Mouse (Mus musculus) forebrain, embryonic 16.5 days (tissue): Measurements from ENCODE around the gene 2310061I04Rik. TPM values are rescaled to one million over a fixed set of nuclear protein-coding genes. Genes with fewer than 3 reads are reported as not detected.

ENCODE experiments used
- ATAC-seq: fragments of 200-750 bp; cut with Nextera tagmentation; 2 replicates; pipeline ENCODE4 v1.8.0; 2017; ENCODE audit warnings: mild to moderate bottlenecking, moderate library complexity
- H3K27ac ChIP-seq: fragments of 300-500 bp; sonication (generic); 2 replicates; pipeline ENCODE4 v1.5.1; 2014; ENCODE audit warnings: low read length, control low read depth
- H3K27me3 ChIP-seq: fragments of 300-500 bp; sonication (generic); replicated peaks from 2 replicates; pipeline ENCODE4 v1.6.1; 2014; ENCODE audit warnings: low read length; ENCODE audit not compliant: control insufficient read depth, insufficient read depth
- H3K36me3 ChIP-seq: fragments of 300-500 bp; sonication (generic); 2 replicates; pipeline ENCODE4 v1.6.1; 2014; ENCODE audit not compliant: control insufficient read depth, insufficient read depth
- H3K4me1 ChIP-seq: fragments of 300-500 bp; sonication (generic); replicated peaks from 2 replicates; pipeline ENCODE4 v1.6.1; 2014; ENCODE audit warnings: low read length; ENCODE audit not compliant: control insufficient read depth, insufficient read depth
- H3K4me2 ChIP-seq: fragments of 300-500 bp; sonication (generic); 2 replicates; pipeline ENCODE4 v1.6.1; 2014; ENCODE audit warnings: mild to moderate bottlenecking, low read length, control low read depth
- H3K4me3 ChIP-seq: fragments of 300-500 bp; sonication (generic); replicated peaks from 2 replicates; pipeline ENCODE4 v1.5.1; 2014; ENCODE audit warnings: mild to moderate bottlenecking, low read length, control low read depth
- H3K9ac ChIP-seq: fragments of 300-500 bp; sonication (generic); replicated peaks from 2 replicates; pipeline ENCODE4 v1.6.1; 2014; ENCODE audit warnings: low read depth, low read length, control low read depth
- H3K9me3 ChIP-seq: fragments of 300-500 bp; sonication (generic); 2 replicates; pipeline ENCODE4 v1.6.1; 2016; ENCODE audit warnings: low read length; ENCODE audit not compliant: control insufficient read depth
- WGBS: fragments of 180-500 bp; shearing (Covaris S2); extraction: QIAGEN DNeasy Blood & Tissue Kit; methylation state at CpG from one replicate; pipeline ENCODE4 v1.1.7; 2014; 5-methylcytosine and 5-hydroxymethylcytosine counted together
- polyA plus RNA-seq: library from polyadenylated mRNA; unstranded; fragments of >200 nt; fragmentation: Nextera tagmentation; extraction: Ambion mirVana; gene quantifications from 2 replicates; pipeline ENCODE4 v1.2.1, GENCODE M21; 2015

The 2310061I04Rik gene
- polyA plus RNA-seq, 1 experiment from 2014 or later = 49.5 TPM

GRCm38 (mm10) chr17:35874721-35875120, 22.5 kb downstream of the 2310061I04Rik start:
- Histone ChIP-seq H3K4me3 (no peak overlapping the region), H3K27me3 (no peaks in the 10 kb centered on the region), H3K27ac (no peak overlapping the region), H3K4me2 (no peak overlapping the region), H3K36me3 (peaks cover 12% of the 10 kb centered on the region), H3K9ac (no peak overlapping the region), H3K4me1 (peaks cover 32% of the 10 kb centered on the region), H3K9me3 (no peaks in the 10 kb centered on the region)
- WGBS = 86% methylated on average over 6 of the region's 6 CpGs
- ATAC-seq = no peak

DNA sequence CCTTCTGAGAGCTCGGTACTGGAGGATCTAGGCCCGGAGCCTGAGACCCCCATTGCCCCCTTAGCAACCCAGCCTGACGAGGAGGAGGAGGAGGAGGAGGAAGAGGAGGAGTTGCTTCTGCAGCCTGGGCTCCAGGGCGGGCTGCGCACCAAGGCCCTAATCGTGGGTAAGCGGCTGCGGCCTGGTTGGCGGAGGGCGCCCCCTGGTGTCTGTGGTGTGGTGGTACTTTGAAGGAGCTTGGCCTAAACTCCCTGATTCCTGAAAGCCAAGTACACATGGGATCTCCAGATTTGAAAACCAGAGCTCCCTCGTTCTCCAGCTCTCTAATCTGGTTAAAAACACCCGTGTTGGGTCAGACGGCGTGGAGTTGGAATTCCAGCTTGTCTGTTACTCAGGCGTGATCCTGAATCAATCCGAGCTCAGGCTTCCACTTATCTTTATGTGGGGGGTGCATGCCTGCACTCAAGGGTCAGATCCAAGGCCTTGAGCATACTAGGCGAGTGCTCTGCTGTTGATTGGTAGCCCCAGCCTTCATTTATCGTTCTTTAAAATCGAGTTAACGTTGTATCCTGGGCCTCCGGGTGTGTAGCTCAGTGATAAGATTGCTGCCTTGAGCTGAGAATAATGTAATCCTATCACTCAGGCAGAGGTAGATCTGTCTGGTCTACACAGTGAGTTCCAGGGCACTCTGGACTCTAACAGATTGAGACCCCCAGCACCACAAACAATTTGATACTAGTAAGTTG, 23.3 kb downstream of the 2310061I04Rik start:
- H3K9ac ChIP-seq = 0 out of 2 replicates have a peak overlapping the region, but pooled peaks have one; percentile 17
- H3K4me2 ChIP-seq = no peak overlapping the region
- no peaks in the 10 kb centered on the region for H3K9me3 ChIP-seq
- no peak overlapping the region for H3K27ac ChIP-seq
- H3K4me3 ChIP-seq = no peak overlapping the region
- H3K4me1 ChIP-seq = peaks cover 40% of the 10 kb centered on the region
- 30% methylated on average over 21 of the region's 21 CpGs for WGBS
- no peaks in the 10 kb centered on the region for H3K27me3 ChIP-seq
- peaks cover 12% of the 10 kb centered on the region for H3K36me3 ChIP-seq
- ATAC-seq = peak; percentile 61

DNA sequence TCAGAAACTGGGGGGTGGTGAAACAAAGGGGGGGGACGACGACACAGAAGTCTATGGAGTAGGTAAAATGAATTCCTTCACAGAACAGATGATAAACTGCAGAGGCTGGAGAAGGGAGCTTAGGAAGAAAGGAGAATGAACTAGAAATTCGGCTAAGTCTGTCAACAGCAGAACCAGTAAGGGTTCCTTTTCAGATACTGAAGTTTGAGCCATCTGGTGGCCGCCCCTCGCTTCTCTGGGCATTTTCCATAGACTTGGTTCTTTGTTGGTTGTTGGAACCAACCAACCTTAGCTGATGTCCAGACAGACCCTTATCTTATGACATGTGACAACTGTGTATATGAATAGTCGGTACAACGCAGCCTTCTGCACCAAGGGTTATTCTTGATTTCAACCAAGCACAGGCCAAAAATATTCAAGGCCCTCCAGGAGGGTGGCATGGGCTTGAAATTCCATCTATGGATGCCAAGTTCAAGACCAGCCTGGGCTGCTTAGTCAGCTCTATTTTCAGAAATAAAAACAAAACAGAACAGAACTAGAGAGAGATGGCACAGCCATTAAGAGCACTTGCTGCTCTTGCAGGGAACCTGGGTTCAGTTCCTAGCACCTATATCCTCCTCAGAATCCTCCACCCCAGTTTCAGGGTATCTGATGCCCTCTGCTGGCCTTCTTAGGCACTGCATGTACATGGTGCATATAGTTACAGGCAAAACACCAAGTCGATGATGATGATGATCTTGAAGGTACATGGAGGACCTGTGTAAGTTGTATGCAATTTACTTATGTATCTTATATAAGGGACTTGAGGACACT, 26.1 kb downstream of the 2310061I04Rik start:
- no peak for ATAC-seq
- peaks cover 12% of the 10 kb centered on the region for H3K36me3 ChIP-seq
- H3K27me3 ChIP-seq = no peaks in the 10 kb centered on the region
- peak overlapping the region; percentile 93 for H3K4me2 ChIP-seq
- H3K27ac ChIP-seq = no peak overlapping the region
- H3K4me1 ChIP-seq = peaks cover 61% of the 10 kb centered on the region
- WGBS = 90% methylated on average over 8 of the region's 8 CpGs
- H3K9ac ChIP-seq = no peak overlapping the region
- H3K4me3 ChIP-seq = no peak overlapping the region; the same call in 1 of the 2 replicates
- no peaks in the 10 kb centered on the region for H3K9me3 ChIP-seq

- H3K4me1 ChIP-seq = peaks cover 61% of the 10 kb centered on the region
- no peak for ATAC-seq
- 72% methylated on average over 9 of the region's 9 CpGs for WGBS
These were observed 26.9 kb downstream of the 2310061I04Rik start for GRCm38 (mm10) chr17:35870151-35870883.

GRCm38 (mm10) chr17:35869346-35870067, 27.7 kb downstream of the 2310061I04Rik start:
- Histone ChIP-seq H3K36me3 (peaks cover 4% of the 10 kb centered on the region), H3K4me3 (peak overlapping the region; percentile 83), H3K4me2 (peak overlapping the region; percentile 93), H3K27ac (peak overlapping the region; percentile 43; the same call in 1 of the 2 replicates), H3K27me3 (no peaks in the 10 kb centered on the region), H3K4me1 (peaks cover 69% of the 10 kb centered on the region), H3K9ac (peak overlapping the region; percentile 87), H3K9me3 (no peaks in the 10 kb centered on the region)
- ATAC-seq = no peak
- 4% methylated on average over 7 of the region's 7 CpGs for WGBS

More at GRCm38 (mm10) chr17:35870151-35870883, 26.9 kb downstream of the 2310061I04Rik start:
- no peaks in the 10 kb centered on the region for H3K9me3 ChIP-seq
- peak overlapping the region; percentile 83 for H3K4me3 ChIP-seq
- peak overlapping the region; percentile 93 for H3K4me2 ChIP-seq
- peaks cover 11% of the 10 kb centered on the region for H3K36me3 ChIP-seq
- peak overlapping the region; percentile 87 for H3K9ac ChIP-seq
- no peaks in the 10 kb centered on the region for H3K27me3 ChIP-seq
- peak overlapping the region; percentile 24; the same call in 1 of the 2 replicates for H3K27ac ChIP-seq

DNA sequence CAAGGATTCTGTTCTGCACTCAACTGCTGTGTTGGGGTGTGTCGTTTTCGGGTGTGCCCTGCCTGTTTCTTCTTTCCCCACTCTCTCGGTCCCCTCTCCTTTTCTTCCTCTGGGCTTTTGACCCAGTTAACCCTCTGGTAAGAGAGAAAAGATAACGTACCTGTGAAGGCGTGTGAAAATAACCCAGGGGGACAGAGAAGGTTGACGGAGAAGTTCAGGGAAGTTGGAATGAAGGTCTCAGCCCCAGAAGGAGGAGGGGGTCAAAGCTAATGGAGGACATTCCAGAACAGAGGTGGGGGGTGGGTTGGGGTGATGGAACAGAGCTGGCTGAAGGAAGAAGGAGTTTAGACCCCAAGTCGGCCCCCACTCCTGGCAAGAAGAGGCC, 28.3 kb downstream of the 2310061I04Rik start:
- ATAC-seq = no peak
- Histone ChIP-seq H3K9me3 (no peaks in the 10 kb centered on the region), H3K4me2 (peak overlapping the region; percentile 93), H3K4me3 (peak overlapping the region; percentile 83), H3K27me3 (no peaks in the 10 kb centered on the region), H3K36me3 (peaks cover 4% of the 10 kb centered on the region; the same call in 1 of the 2 replicates), H3K4me1 (peaks cover 65% of the 10 kb centered on the region), H3K27ac (peak overlapping the region; percentile 47; the same call in 1 of the 2 replicates), H3K9ac (peak overlapping the region; percentile 87)
- 2% methylated on average over 7 of the region's 7 CpGs for WGBS

GRCm38 (mm10) chr17:35868165-35868820, 28.9 kb downstream of the 2310061I04Rik start:
- 30% methylated on average over 17 of the region's 17 CpGs for WGBS

More at GRCm38 (mm10) chr17:35868165-35868820, 28.9 kb downstream of the 2310061I04Rik start:
- peaks cover 4% of the 10 kb centered on the region; the same call in 1 of the 2 replicates for H3K36me3 ChIP-seq
- H3K4me2 ChIP-seq = peak overlapping the region; percentile 93
- peaks cover 59% of the 10 kb centered on the region for H3K4me1 ChIP-seq
- H3K4me3 ChIP-seq = peak overlapping the region; percentile 83
- H3K27me3 ChIP-seq = no peaks in the 10 kb centered on the region
- no peaks in the 10 kb centered on the region for H3K9me3 ChIP-seq
- H3K27ac ChIP-seq = peak overlapping the region; percentile 47; the same call in 1 of the 2 replicates
- ATAC-seq = no peak
- H3K9ac ChIP-seq = peak overlapping the region; percentile 87
